Mouse (Mus musculus): ENCODE data around the gene Prkca.

Gene Prkca

GRCm38 (mm10) chr11:107917721-107918235, 425.9 kb downstream of the Prkca start:
- DNase-seq: no peak

- peak; percentile 48 to 67 for DNase-seq
Observed at GRCm38 (mm10) chr11:107914634-107915226, 429.0 kb downstream of the Prkca start, which contains the start of gene Cacng5. Gene Cacng5 (minus strand): TSS chr11:107915055.

- DNase-seq: peak; percentile 42 to 52
Observed at GRCm38 (mm10) chr11:107913317-107913716, 430.4 kb downstream of the Prkca start.

GRCm38 (mm10) chr11:107905364-107905763, 438.4 kb downstream of the Prkca start:
- DNase-seq: peak; percentile 82 to 88

GRCm38 (mm10) chr11:107903966-107904605, 439.6 kb downstream of the Prkca start:
- peak; percentile 78 to 81 for DNase-seq

- peak; percentile 35 to 45 for DNase-seq
Observed at GRCm38 (mm10) chr11:107900470-107900869, 443.3 kb downstream of the Prkca start.

GRCm38 (mm10) chr11:107898698-107899097, 445.0 kb downstream of the Prkca start:
- no peak for DNase-seq

GRCm38 (mm10) chr11:107895635-107896034, 448.1 kb downstream of the Prkca start:
- DNase-seq: no peak

- DNase-seq: no peak
Observed at GRCm38 (mm10) chr11:107891377-107891776, 452.4 kb downstream of the Prkca start.

- no peak for DNase-seq
Observed at GRCm38 (mm10) chr11:107887342-107887741, 456.4 kb downstream of the Prkca start.

Measured in cerebellum, postnatal 10 days (tissue).